Mouse (Mus musculus): ENCODE measurements at regions not wholly inside any gene's neighbourhood (a gene's known extent, or its start where the extent isn't known, plus 50 kb on each side); places are given as distances from the start of the nearest gene placed in this dataset.

DNA sequence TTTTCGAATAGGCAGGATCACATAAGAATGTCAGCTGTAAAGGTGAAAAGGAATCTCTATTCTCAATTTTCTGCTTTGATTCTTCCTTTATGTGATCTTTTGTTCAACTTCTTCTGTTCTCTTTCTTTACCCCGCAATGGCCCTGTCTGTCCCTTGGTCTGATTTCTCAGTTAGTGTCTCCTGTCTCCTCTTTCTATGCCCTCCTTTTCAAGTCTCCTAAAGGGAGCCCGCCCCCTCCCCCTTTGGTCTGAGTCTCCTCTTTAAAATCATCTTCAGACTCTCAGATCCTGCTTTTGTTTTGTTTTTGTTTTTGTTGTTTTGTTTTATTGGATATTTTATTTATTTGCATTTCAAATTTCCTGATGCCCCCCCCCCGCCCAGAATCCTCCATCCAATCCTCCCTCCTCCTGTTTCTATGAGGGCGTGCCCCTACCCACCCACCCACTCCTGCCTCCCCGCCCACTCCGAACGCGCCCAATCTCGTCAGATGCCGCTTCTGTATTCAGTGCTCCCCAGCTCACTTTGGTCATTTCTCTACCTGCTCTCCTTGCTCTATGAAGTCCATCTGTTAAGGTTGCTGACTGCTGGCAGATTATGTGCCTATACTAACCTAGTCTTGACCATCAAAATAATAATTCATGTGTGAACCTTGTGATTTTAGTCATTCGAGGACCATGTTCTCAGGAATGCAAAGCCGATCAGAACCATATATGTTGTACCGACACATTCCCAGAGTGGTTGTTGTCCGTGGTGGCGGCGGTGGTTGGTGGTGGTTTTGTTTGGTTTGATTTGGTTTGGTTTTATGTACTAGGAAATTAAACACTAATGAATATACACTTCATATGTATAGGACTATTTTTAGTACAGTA is 487.9 kb upstream of the Adam24 start:
- no peak for DNase-seq (ENCODE audit: low spot score)

DNA sequence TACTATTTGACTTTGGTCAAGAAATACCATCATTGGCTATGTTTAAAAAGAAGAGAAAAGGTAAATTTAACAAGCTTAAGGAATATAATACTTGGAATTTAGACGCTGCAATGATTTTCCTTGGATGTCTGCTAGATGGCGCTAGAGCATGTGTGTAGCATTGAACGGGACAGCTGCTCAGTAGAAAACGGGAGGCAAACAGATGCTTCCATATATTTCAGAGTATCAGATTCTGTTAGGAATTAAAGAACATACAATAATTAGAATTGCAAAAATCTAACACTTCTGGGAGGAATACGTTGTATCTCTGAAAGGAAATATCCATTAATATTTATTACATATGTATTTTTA is 487.3 kb upstream of the Adam24 start:
- peak; percentile 20 for DNase-seq (ENCODE audit: low spot score)

- no peak for DNase-seq (ENCODE audit: low spot score)
Observed at GRCm38 (mm10) chr8:40192266-40192665, 482.6 kb upstream of the Adam24 start.

GRCm38 (mm10) chr8:40193148-40193547 is 481.7 kb upstream of the Adam24 start:
- DNase-seq (ENCODE audit: low spot score), result no peak

DNA sequence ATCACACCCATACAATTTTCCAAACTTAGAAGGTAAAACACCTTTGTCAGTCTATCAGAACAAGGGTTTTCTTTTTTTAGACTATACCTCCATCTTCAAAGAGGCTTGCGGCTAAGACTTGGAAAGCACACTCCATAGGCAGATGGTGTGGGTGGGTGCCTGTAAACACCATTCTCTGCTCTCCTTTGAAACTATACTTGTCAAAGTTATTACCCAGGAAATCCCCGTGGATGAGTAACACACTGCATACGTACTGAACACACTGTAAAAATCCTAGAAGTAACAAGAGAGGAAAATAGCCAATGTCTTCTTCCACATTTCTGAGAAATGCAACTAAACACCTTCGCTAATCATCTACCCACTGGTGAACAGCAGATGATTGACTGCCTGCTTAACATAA is 464.0 kb upstream of the Adam24 start:
- DNase-seq (ENCODE audit: low spot score), result no peak

- no peak for DNase-seq (ENCODE audit: low spot score)
Observed at GRCm38 (mm10) chr8:40223521-40223920, 451.4 kb upstream of the Adam24 start.

- no peak for DNase-seq (ENCODE audit: low spot score)
Observed at GRCm38 (mm10) chr8:40227262-40227661, 447.6 kb upstream of the Adam24 start.
